Mouse (Mus musculus) 3T3-L1 (cell line): ENCODE measurements at regions not wholly inside any gene's neighbourhood (a gene's known extent, or its start where the extent isn't known, plus 50 kb on each side); places are given as distances from the start of the nearest gene placed in this dataset.

Source experiments
- DNase-seq: peaks from one replicate; pipeline ENCODE4 v3.0.0-alpha.2; 2015; ENCODE audit warnings: low read depth, low spot score

DNA sequence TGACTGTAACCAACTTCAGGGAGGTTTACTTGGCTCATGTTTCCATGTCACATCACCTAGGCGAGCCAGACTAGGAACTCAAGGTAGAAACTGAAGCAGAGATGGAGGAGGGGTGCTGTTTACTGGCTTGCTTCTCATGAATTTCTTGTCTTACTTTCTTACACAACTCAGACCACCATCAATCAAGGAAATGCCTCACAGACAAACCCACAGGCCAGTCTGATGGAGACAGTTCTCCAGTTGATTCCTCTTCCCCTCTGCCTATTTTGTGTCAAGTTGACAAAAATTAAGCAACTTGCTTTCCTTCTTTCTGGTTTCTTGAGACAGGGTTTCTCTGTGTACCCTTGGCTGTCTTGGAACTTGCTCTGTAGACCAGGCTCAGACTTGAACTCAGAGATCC, 83.8 kb upstream of the Phip start:
- DNase-seq = peak; percentile 14

DNA sequence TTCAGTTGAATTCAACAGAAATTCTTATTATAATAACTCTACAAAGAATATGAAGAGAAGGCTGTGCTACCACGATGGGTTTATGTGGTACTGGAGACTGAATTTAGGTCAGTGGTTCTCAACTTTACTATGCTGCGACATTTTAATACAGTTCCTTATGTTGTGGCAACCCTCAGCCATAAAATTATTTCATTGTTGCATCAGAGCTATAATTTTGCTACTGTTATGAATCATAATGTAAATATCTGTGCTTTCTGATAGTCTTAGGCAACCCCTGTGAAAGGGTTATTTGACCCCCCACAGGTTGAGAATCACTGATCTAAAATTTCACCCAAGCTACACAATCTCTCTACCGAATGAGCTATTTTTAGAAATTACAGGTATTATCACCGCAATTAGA, 80.9 kb upstream of the Phip start:
- DNase-seq = no peak

DNA sequence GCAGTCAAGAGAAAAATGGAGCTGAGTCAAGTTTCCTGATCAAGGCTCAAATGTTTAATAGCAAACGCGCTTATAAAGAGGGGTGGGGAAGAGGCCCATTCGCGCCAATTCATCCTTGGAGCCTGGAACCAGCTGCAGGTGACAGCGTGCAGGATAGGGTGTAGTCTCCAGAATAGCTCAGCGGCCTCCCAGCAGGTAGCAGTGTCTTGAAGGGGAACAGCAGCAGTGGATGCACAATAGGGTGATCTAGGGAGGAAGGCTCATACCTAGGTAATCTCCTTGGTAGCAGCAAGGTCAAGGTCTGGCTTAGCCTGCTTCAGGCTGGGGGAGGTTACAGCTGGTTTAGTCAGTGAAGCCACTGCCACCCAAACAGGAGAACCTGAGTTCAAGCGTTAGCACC, 76.3 kb upstream of the Phip start:
- no peak for DNase-seq

DNA sequence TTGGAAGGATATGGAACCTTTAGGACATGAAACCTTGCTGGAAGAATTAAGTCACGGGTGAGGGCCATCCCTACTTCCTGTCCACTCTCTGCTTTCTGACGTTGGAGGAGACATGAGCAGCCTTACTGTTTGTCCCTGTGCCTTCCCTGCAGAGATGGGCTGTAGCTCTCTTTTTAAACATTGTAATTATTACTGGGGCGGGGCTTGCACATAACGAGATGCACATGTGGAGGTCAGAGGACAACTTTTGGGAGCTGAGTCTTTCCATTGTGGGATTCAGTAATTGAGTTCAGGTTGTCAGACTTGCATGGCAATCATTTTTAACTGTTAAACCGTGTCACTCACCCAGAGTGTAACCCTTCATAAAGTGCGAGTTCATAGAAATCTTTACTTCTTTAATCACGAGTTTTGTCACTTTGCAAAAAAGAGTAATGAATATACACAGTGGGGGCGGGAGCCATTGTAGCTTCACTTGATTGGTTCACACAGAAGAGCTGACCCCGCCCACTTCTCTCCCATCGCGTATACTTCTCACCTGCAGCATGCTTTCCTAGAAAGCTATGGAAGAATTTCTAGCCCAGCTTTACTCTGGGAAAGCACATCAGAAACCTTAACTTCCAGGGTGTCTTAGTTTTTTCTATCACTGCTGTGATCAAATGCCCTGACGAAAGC, 72.4 kb upstream of the Phip start:
- no peak for DNase-seq

DNA sequence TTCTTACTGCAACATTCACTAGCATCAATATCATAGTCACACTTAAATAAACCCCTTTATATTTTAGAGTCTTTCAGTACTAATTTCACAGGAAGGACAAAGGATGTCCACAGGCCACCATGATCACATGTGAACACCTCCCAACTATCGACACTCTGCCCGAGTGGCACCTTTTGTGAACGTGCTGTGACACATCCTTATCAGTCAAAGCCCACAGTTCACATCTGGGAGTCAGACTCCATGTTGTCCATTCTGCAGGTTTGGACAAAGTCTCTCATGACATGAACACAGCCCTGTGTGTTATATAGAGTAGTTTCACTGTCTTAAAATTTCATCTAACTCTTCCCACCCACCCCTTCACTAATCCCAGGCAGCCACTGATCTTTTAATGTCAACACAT, 70.7 kb upstream of the Phip start:
- DNase-seq = no peak

DNA sequence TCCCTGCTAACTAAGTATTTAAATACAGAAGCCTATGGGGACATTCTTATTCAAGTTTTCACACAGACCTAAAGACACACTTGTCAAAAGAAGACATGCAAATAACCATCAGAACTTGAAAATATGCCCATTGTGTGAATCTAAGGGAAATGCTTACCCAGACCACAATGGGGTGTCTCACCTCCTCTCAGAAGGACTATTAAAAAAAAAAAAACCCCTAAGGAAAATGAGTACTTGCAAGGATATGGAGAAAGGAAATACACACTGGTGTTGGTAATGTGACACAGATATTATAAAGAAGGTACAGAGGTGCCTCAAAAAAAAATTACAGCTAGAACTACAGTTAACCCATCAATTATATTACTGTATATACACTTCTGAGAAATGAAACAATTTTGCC, 68.5 kb upstream of the Phip start:
- DNase-seq = no peak

DNA sequence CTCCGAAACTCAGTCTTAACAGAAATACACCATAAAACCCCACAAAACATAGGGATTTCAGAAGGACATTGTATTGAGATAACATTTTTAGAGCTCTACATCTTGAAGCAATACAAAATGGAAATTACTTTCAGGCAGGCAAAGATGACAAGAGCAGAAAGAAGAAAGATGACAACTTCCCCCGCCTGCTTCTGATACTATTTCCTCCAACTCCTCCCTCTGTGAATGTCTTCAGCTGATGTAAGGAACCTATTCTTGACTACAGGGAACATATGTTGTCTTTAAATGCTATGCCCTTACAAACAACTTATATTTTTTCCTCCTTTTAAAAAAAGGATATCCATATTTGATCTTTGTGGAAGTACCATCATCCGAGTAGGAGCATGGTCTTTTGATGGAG, 66.0 kb upstream of the Phip start:
- no peak for DNase-seq

DNA sequence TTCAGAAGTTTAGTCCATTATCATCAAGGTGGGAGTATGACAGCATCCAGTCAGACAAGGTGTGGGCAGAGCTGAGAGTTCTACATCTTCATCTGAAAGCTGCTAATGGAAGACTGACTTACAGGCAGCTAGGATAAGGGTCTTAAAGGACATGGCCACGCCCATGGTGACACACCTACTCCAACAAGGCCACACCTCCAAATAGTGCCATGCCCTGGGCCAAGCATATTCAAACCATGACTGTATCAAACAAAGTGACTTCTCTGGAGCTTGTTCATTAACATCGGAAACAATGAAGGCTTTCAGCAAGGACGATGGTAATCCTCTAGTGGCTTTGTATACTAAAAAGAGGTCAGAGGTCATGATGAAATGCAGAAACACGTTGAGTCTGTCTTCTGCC, 65.4 kb upstream of the Phip start:
- DNase-seq = no peak

DNA sequence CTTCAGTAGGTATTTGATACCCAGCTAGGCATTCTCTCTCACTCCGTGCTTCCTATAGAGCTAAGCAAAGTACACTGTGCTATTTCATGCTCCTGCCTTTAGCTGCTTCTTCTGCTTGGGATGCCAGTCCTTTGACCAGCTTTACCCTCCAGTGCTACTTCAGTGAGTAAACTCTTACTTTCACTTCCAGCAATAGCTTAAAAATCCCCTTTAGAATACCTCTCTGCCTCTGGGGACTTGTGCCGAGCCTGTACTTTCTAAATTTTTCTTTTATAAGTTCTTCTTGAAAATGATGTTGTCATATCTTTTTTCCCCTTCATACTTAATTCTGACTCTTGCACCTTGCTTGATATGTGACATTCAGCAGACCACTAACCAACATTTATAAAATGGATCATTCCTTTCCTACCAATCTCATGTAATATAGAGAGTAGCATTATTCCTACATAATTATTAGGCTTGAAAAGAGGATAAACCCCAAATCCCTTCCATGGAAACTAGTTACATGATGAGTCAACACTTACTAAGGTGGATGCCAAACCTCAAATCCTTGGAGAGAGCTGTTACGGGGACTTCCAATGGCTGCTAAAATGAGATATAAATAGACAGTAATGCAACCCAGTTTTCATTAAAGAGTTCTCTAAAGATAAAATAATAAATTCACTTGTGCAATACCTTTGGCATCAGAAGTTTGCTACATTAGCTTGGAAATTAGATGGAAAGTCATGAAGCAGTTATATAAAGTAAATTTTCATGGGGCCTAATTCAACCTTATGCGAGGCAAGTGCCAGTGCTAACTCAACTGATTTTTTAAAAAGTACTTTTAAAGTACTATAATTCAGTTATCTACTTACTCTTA, 62.2 kb upstream of the Phip start:
- DNase-seq = peak; percentile 93
